Mouse (Mus musculus) gastrocnemius, postnatal 4 days (tissue): Measurements from ENCODE around the gene Mfap2. TPM values are rescaled to one million over a fixed set of nuclear protein-coding genes. Genes with fewer than 3 reads are reported as not detected.

Experiments used
- DNase-seq, 2 experiments: peaks; one replicate each; pipeline ENCODE4 v3.0.0; 2021 to 2022; ENCODE audit warnings: low spot score in 2 of 2, mixed read lengths in 2 of 2
- total RNA-seq, 2 experiments: library from RNA; stranded (reverse); gene quantifications; 2 replicates each; pipeline ENCODE4 v1.2.3; 2021

The Mfap2 gene
- total RNA-seq, 2 experiments from 2014 or later: 175 to 183 TPM

DNA sequence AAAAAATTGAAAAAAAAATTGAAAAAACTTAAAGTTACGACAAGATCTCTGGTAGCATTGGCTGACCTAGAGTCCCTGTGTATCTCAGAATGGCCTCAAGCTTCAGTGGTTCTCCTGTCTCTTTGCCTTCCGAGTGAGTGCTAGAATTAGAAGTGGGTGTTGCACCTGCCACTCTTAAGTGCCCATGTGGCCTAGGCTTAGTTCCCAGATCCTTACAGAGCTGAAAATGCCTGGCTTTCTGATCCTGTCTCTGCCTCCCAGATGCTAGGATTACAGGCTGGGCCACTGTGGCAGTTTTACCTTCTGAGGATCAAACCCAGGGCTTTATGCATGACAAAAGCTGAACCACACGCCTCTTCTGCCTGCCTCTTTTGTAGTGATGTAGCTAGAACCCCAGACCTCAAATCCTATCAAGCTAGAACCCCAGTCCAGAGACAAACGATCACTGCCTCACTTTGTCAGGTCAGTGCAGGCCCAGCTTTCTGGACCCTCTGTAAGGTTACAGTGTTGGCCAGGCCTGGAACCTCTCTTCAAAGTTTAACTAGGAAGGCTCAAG lies 54.0 kb downstream of the Mfap2 start:
- DNase-seq: no peak

DNA sequence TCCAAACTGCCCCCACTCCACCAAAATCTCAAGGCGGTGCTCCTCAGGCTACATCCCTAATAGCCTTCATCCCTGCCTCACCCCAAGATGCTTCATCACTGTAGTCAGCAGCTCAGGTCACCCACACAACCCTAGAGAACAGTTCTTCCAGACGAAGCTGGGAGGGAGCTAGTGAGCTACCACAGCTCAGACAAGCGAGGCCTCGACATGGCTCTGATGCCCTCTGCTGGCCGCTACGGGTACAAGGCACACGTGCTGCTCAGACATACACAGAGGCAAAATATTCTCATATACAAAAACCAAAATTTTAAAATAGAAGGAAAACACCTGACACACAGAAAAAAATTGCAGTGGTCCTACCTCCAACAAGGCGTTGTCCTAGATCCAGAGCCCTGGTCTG lies 54.9 kb downstream of the Mfap2 start:
- peak; percentile 69 to 81 for DNase-seq

Other genes starting within 250 kb of the Mfap2 start
- under 1 TPM; 0.29 to 0.52 TPM for gene Padi4, start 236.2 kb upstream of the Mfap2 start, total RNA-seq
- under 1 TPM; 0.15 to 0.18 TPM for gene Padi3, start 199.8 kb upstream of the Mfap2 start, total RNA-seq
- gene Padi1, start 164.6 kb upstream of the Mfap2 start, total RNA-seq: not detected
- gene Padi2, start 104.1 kb upstream of the Mfap2 start, total RNA-seq: 10 to 100 TPM; 73.9 to 78.5 TPM
- 100 to 1,000 TPM; 295 to 300 TPM for gene Sdhb, start 49.2 kb upstream of the Mfap2 start, total RNA-seq
- gene Atp13a2, start 23.5 kb upstream of the Mfap2 start, total RNA-seq: 10 to 100 TPM; 28.4 to 28.6 TPM
- gene Crocc, start 50.1 kb downstream of the Mfap2 start, total RNA-seq: 10 to 100 TPM; 10.4 to 11.6 TPM
- 10 to 100 TPM; 36.8 to 37.8 TPM for gene Necap2, start 67.9 kb downstream of the Mfap2 start, total RNA-seq
- under 1 TPM in 1 of 2 experiments, not detected in 1; 0.76 TPM for gene Spata21, start 77.9 kb downstream of the Mfap2 start, total RNA-seq
- gene Szrd1, start 129.4 kb downstream of the Mfap2 start, total RNA-seq: 100 to 1,000 TPM; 164 to 177 TPM
- gene Fbxo42, start 137.5 kb downstream of the Mfap2 start, total RNA-seq: 10 to 100 TPM; 15.5 to 16.3 TPM
- 1 to 10 TPM; 1.1 to 1.3 TPM for gene Rsg1, start 203.5 kb downstream of the Mfap2 start, total RNA-seq
- 1 to 10 TPM; 3.0 to 4.7 TPM for gene Arhgef19, start 229.1 kb downstream of the Mfap2 start, total RNA-seq